Mouse (Mus musculus) midbrain, embryonic 14.5 days (tissue): ENCODE measurements at regions not wholly inside any gene's neighbourhood (a gene's known extent, or its start where the extent isn't known, plus 50 kb on each side); places are given as distances from the start of the nearest gene placed in this dataset.
"Not testable (repeated sequence)": the region's sequence is repeated elsewhere in the genome, so short reads cannot be mapped to it uniquely, and the experiment has no call there.

Source experiments
- ATAC-seq: fragments of 200-750 bp; cut with Nextera tagmentation; 2 replicates; pipeline ENCODE4 v1.8.0; 2017; ENCODE audit warnings: moderate number of reproducible peaks, moderate library complexity; ENCODE audit not compliant: low FRiP score, low TSS enrichment
- DNase-seq: peaks from one replicate; pipeline ENCODE4 v3.0.0-alpha.2; 2015
- H3K27ac ChIP-seq: fragments of 300-500 bp; sonication (generic); replicated peaks from 2 replicates; pipeline ENCODE4 v1.5.1; 2014; ENCODE audit warnings: mild to moderate bottlenecking, low read depth, low read length, moderate library complexity
- H3K27me3 ChIP-seq: fragments of 300-500 bp; sonication (generic); 2 replicates; pipeline ENCODE4 v1.6.1; 2014; ENCODE audit warnings: low read length, control low read depth, mixed read lengths; ENCODE audit not compliant: control insufficient read depth, insufficient read depth
- H3K36me3 ChIP-seq: fragments of 300-500 bp; sonication (generic); 2 replicates; pipeline ENCODE4 v1.6.1; 2014; ENCODE audit warnings: low read length, control low read depth; ENCODE audit not compliant: control insufficient read depth, insufficient read depth
- H3K4me1 ChIP-seq: fragments of 300-500 bp; sonication (generic); 2 replicates; pipeline ENCODE4 v1.6.1; 2014; ENCODE audit warnings: mild to moderate bottlenecking, antibody characterized with exemption, low read length, control low read depth; ENCODE audit not compliant: control insufficient read depth, insufficient read depth
- H3K4me2 ChIP-seq: fragments of 300-500 bp; sonication (generic); 2 replicates; pipeline ENCODE4 v1.6.1; 2014; ENCODE audit warnings: mild to moderate bottlenecking, low read length, moderate library complexity
- H3K4me3 ChIP-seq: fragments of 300-500 bp; sonication (generic); replicated peaks from 2 replicates; pipeline ENCODE4 v1.5.1; 2014; ENCODE audit warnings: low read depth, low read length
- H3K9ac ChIP-seq: fragments of 300-500 bp; sonication (generic); replicated peaks from 2 replicates; pipeline ENCODE4 v1.6.1; 2014; ENCODE audit warnings: mild to moderate bottlenecking, low read length, moderate library complexity
- H3K9me3 ChIP-seq: fragments of 300-500 bp; sonication (generic); 2 replicates; pipeline ENCODE4 v1.6.1; 2016; ENCODE audit warnings: low read length, control low read depth, mixed read lengths; ENCODE audit not compliant: control insufficient read depth
- WGBS: fragments of 180-500 bp; shearing (Covaris S2); extraction: QIAGEN DNeasy Blood & Tissue Kit; methylation state at CpG from one replicate; pipeline ENCODE4 v1.1.7; 2014; 5-methylcytosine and 5-hydroxymethylcytosine counted together

DNA sequence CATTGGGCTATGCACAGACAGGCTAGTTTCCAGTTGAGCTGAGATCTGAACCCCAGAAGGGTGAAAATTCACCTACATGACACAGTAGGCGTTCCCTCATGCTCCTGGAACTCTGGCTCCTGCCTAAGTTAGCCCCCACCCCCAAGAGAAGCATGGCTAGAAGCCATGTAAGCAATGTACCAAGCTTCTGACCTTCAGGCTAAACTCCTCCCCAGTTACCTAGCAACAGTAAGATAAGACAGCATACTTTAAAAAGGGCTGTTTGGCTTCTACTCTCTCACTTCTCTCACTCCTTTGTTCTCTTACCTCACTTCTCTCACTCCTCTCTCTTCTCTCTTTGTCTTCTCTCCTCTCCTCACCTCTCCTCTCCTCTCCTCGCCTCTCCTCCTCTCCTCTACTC lies 629.7 kb upstream of the Prmt6 start:
- not testable (repeated sequence) for H3K9ac ChIP-seq, H3K36me3 ChIP-seq, H3K4me3 ChIP-seq, ATAC-seq, H3K9me3 ChIP-seq, H3K4me1 ChIP-seq, H3K27ac ChIP-seq, DNase-seq, H3K4me2 ChIP-seq, H3K27me3 ChIP-seq
- WGBS, result 60% methylated on average over 2 of the region's 2 CpGs

DNA sequence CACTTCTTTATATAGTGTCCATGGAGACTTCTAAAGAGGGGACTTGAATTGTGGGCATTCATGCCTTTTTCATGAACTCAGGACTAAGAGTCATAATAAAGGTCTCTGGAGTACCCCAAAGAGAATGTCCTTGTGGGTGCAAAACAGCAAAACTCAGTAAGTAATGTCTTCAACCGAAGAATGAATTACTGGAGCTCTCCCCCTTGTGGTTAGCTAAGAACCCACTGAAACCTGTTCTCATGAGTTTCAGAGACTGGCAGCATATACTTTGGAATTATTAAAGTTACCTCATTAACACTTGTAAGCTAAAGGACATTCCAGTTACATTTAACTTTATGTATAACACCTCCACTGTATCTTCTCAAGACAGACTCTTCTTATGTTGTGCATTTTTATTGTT lies 615.2 kb upstream of the Prmt6 start:
- Histone ChIP-seq H3K27me3 (no peaks in the 10 kb centered on the region), H3K27ac (no peak overlapping the region), H3K4me3 (no peak overlapping the region), H3K9ac (no peak overlapping the region), H3K4me2 (no peak overlapping the region), H3K36me3 (no peaks in the 10 kb centered on the region), H3K4me1 (no peaks in the 10 kb centered on the region), H3K9me3 (no peaks in the 10 kb centered on the region)
- DNase-seq (peak; percentile 11), ATAC-seq (no peak)
- WGBS, result 70% methylated on average over 1 of the region's 1 CpGs

- DNase-seq (no peak), ATAC-seq (no peak)
- H3K4me1 ChIP-seq, result no peaks in the 10 kb centered on the region
- H3K9me3 ChIP-seq, result no peaks in the 10 kb centered on the region
- no peak overlapping the region for H3K27ac ChIP-seq
- H3K4me2 ChIP-seq, result no peak overlapping the region
- no peak overlapping the region for H3K9ac ChIP-seq
- WGBS, result 91% methylated on average over 2 of the region's 2 CpGs
- no peaks in the 10 kb centered on the region for H3K36me3 ChIP-seq
- H3K4me3 ChIP-seq, result no peak overlapping the region
- H3K27me3 ChIP-seq, result no peaks in the 10 kb centered on the region
Observed at GRCm38 (mm10) chr3:110847222-110847621, 596.4 kb upstream of the Prmt6 start.

DNA sequence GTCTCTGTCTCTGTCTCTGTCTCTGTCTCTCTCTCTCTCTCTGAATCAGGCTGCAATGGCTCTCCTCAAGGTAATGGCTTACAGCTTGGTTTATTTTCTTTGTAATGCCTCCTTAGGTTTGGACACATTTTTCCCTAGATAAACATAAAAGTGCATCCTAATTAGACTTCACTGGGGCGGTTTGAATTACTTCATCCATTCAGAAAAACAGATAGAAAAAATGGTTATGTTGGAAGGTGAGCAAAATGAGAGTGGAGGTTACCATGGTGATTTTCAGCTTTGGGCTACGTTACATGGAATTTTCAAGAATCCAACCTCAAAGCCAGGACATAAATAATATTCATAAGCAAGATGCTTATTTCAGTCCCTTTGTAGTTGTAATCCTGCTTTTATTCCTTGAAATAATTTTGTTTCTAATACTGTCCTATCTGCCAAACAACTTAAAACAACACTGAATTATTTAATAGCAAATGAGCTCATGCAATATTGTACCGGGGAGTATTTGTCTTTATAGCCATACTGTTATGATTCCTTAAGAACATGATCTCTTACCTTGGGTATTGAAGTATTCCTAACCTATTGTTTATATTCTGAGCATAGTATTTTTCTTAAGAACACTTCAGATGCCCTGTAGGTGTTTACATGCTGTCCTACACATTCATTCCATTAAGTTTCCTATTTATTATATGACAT lies 570.1 kb upstream of the Prmt6 start:
- no peak for ATAC-seq

GRCm38 (mm10) chr3:110789009-110789586 lies 538.3 kb upstream of the Prmt6 start:
- Histone ChIP-seq H3K36me3 (no peaks in the 10 kb centered on the region), H3K4me2 (no peak overlapping the region), H3K4me1 (no peaks in the 10 kb centered on the region; the same call in 1 of the 2 replicates), H3K4me3 (no peak overlapping the region), H3K9me3 (no peaks in the 10 kb centered on the region), H3K27ac (peak overlapping the region; percentile 32; the same call in 1 of the 2 replicates), H3K27me3 (no peaks in the 10 kb centered on the region), H3K9ac (no peak overlapping the region)
- 31% methylated on average over 4 of the region's 4 CpGs for WGBS
- DNase-seq (peak; percentile 45), ATAC-seq (peak; percentile 40; the same call in 1 of the 2 replicates)

More for the DNA sequence above, 570.1 kb upstream of the Prmt6 start:
- DNase-seq, result peak; percentile 49
- Histone ChIP-seq H3K36me3 (no peaks in the 10 kb centered on the region), H3K4me3 (no peak overlapping the region), H3K27me3 (no peaks in the 10 kb centered on the region), H3K9ac (no peak overlapping the region), H3K27ac (no peak overlapping the region), H3K4me2 (no peak overlapping the region), H3K9me3 (no peaks in the 10 kb centered on the region), H3K4me1 (no peaks in the 10 kb centered on the region)
- 60% methylated on average over 3 of the region's 3 CpGs for WGBS

- H3K4me3 ChIP-seq, result no peak overlapping the region
- no peak overlapping the region for H3K4me2 ChIP-seq
- no peak for DNase-seq
- no peaks in the 10 kb centered on the region for H3K27me3 ChIP-seq
- WGBS, result 87% methylated on average over 1 of the region's 1 CpGs
- no peaks in the 10 kb centered on the region for H3K4me1 ChIP-seq
- no peak overlapping the region for H3K9ac ChIP-seq
- H3K36me3 ChIP-seq, result no peaks in the 10 kb centered on the region
- ATAC-seq, result no peak
- no peaks in the 10 kb centered on the region for H3K9me3 ChIP-seq
- no peak overlapping the region for H3K27ac ChIP-seq
Observed at GRCm38 (mm10) chr3:110755266-110755665, 504.5 kb upstream of the Prmt6 start.

DNA sequence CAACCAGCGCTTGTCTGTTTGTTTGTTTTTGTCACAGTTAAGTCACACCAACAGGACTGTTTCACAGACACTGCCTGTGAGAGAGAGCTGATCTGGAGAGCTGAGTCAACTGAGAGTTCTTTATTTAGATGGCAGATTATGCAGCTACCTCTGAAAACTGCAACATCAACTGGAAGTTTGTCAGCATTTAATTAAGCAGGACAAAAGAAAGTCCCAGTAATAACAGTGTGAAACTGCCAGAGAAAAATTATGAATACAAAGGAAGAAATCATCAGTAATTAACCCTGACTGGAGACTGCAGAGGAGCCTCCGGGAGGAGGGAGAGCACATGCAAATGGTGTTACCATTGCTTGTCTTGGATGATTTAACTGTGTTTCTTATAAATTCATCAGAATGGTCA lies 495.5 kb upstream of the Prmt6 start:
- ATAC-seq (no peak), DNase-seq (peak; percentile 2)
- no peaks in the 10 kb centered on the region for H3K9me3 ChIP-seq
- H3K36me3 ChIP-seq, result no peaks in the 10 kb centered on the region
- H3K27ac ChIP-seq, result no peak overlapping the region
- H3K9ac ChIP-seq, result no peak overlapping the region
- no peaks in the 10 kb centered on the region for H3K27me3 ChIP-seq
- 61% methylated on average over 2 of the region's 2 CpGs for WGBS
- H3K4me1 ChIP-seq, result no peaks in the 10 kb centered on the region
- H3K4me2 ChIP-seq, result no peak overlapping the region
- H3K4me3 ChIP-seq, result no peak overlapping the region

GRCm38 (mm10) chr3:110700122-110700521 lies 449.3 kb upstream of the Prmt6 start:
- no peak overlapping the region for H3K4me2 ChIP-seq
- H3K4me3 ChIP-seq, result no peak overlapping the region
- H3K9ac ChIP-seq, result no peak overlapping the region
- H3K9me3 ChIP-seq, result no peaks in the 10 kb centered on the region
- WGBS, result 9% methylated on average over 4 of the region's 4 CpGs
- no peak for ATAC-seq
- H3K27ac ChIP-seq, result no peak overlapping the region
- DNase-seq, result no peak
- H3K27me3 ChIP-seq, result no peaks in the 10 kb centered on the region
- H3K4me1 ChIP-seq, result peaks cover 3% of the 10 kb centered on the region; the same call in 1 of the 2 replicates
- H3K36me3 ChIP-seq, result no peaks in the 10 kb centered on the region

GRCm38 (mm10) chr3:110667525-110668005 lies 416.8 kb upstream of the Prmt6 start:
- peak overlapping the region; percentile 32; the same call in 1 of the 2 replicates for H3K27ac ChIP-seq
- DNase-seq (peak; percentile 42), ATAC-seq (peak; percentile 63)
- 27% methylated on average over 7 of the region's 7 CpGs for WGBS
- no peak overlapping the region for H3K4me2 ChIP-seq
- no peaks in the 10 kb centered on the region for H3K27me3 ChIP-seq
- H3K4me3 ChIP-seq, result no peak overlapping the region
- no peak overlapping the region for H3K9ac ChIP-seq
- no peaks in the 10 kb centered on the region for H3K9me3 ChIP-seq
- H3K4me1 ChIP-seq, result peaks cover 6% of the 10 kb centered on the region; the same call in 1 of the 2 replicates
- H3K36me3 ChIP-seq, result no peaks in the 10 kb centered on the region
